Mouse (Mus musculus) heart, adult 2 months (tissue): ENCODE results near the gene Gm37240.

Source experiments
- CTCF ChIP-seq: fragments of 200-600 bp; IDR thresholded peaks from 2 replicates; pipeline ENCODE4 v1.8.1; 2022; ENCODE audit warnings: antibody characterized with exemption, mild to moderate bottlenecking, moderate library complexity
- EP300 ChIP-seq: fragments of 200-500 bp; IDR thresholded peaks from 2 replicates; pipeline ENCODE4 v1.6.1; 2011; ENCODE audit warnings: low read depth, low read length, control low read depth; ENCODE audit not compliant: insufficient read depth
- POLR2A ChIP-seq: fragments of 200-500 bp; IDR thresholded peaks from 2 replicates; pipeline ENCODE4 v1.6.1; 2011; ENCODE audit warnings: mild to moderate bottlenecking, low read depth, low read length, control low read depth; ENCODE audit not compliant: insufficient read depth

- TF ChIP-seq EP300 = no peak
- no peak for TF ChIP-seq CTCF
- TF ChIP-seq POLR2A = no peak
Measured at GRCm38 (mm10) chr3:85124924-85125323, 762.4 kb downstream of the Gm37240 start.
